Mouse (Mus musculus): ENCODE results near the gene Ccdc43. TPM values are rescaled to one million over a fixed set of nuclear protein-coding genes. Genes with fewer than 3 reads are reported as not detected.
"Not testable (repeated sequence)": the region's sequence is repeated elsewhere in the genome, so short reads cannot be mapped to it uniquely, and the experiment has no call there.

Gene Ccdc43
- polyA plus RNA-seq, 1 experiment = 27.5 TPM

GRCm38 (mm10) chr11:102714578-102714977 lies 17.0 kb upstream of the Ccdc43 start:
- H3K27ac ChIP-seq (replicated peaks; ENCODE audit: low read depth, low read length) = not testable (repeated sequence)

GRCm38 (mm10) chr11:102712411-102712810 lies 14.8 kb upstream of the Ccdc43 start:
- Histone ChIP-seq H3K27ac (replicated peaks; ENCODE audit: low read depth, low read length) (no peak overlapping the region), H3K4me3 (ENCODE audit: insufficient read depth, low read depth, low read length) (no peak overlapping the region), H3K4me1 (ENCODE audit: control insufficient read depth, insufficient read depth, insufficient read length, low read length) (no peaks in the 10 kb centered on the region)

More at GRCm38 (mm10) chr11:102714578-102714977, 17.0 kb upstream of the Ccdc43 start:
- H3K4me1 ChIP-seq (ENCODE audit: control insufficient read depth, insufficient read depth, insufficient read length, low read length); H3K4me3 ChIP-seq (ENCODE audit: insufficient read depth, low read depth, low read length): not testable (repeated sequence)

GRCm38 (mm10) chr11:102702206-102702605 lies 4.6 kb upstream of the Ccdc43 start:
- H3K4me1 ChIP-seq (ENCODE audit: control insufficient read depth, insufficient read depth, insufficient read length, low read length); H3K27ac ChIP-seq (replicated peaks; ENCODE audit: low read depth, low read length); H3K4me3 ChIP-seq (ENCODE audit: insufficient read depth, low read depth, low read length): not testable (repeated sequence)

- Histone ChIP-seq H3K4me1 (ENCODE audit: control insufficient read depth, insufficient read depth, insufficient read length, low read length) (peaks cover 6% of the 10 kb centered on the region), H3K27ac (replicated peaks; ENCODE audit: low read depth, low read length) (0 out of 2 replicates have a peak overlapping the region, but pooled peaks have one; percentile 76), H3K4me3 (ENCODE audit: insufficient read depth, low read depth, low read length) (peak overlapping the region; percentile 98)
Observed at GRCm38 (mm10) chr11:102698018-102698476, 465 bp upstream of the Ccdc43 start.

- Histone ChIP-seq H3K4me3 (ENCODE audit: insufficient read depth, low read depth, low read length) (no peak overlapping the region), H3K27ac (replicated peaks; ENCODE audit: low read depth, low read length) (no peak overlapping the region)
Observed at GRCm38 (mm10) chr11:102695289-102695688, 2.3 kb downstream of the Ccdc43 start.

GRCm38 (mm10) chr11:102690162-102690561 lies 7.4 kb downstream of the Ccdc43 start:
- Histone ChIP-seq H3K27ac (replicated peaks; ENCODE audit: low read depth, low read length) (no peak overlapping the region), H3K4me1 (ENCODE audit: control insufficient read depth, insufficient read depth, insufficient read length, low read length) (no peaks in the 10 kb centered on the region), H3K4me3 (ENCODE audit: insufficient read depth, low read depth, low read length) (no peak overlapping the region)

More at GRCm38 (mm10) chr11:102695289-102695688, 2.3 kb downstream of the Ccdc43 start:
- H3K4me1 ChIP-seq (ENCODE audit: control insufficient read depth, insufficient read depth, insufficient read length, low read length) = peaks cover 6% of the 10 kb centered on the region

GRCm38 (mm10) chr11:102665637-102666435 lies 31.7 kb downstream of the Ccdc43 start:
- no peak overlapping the region for H3K4me3 ChIP-seq (ENCODE audit: insufficient read depth, low read depth, low read length)
- H3K27ac ChIP-seq (replicated peaks; ENCODE audit: low read depth, low read length) = no peak overlapping the region
- H3K4me1 ChIP-seq (ENCODE audit: control insufficient read depth, insufficient read depth, insufficient read length, low read length) = no peaks in the 10 kb centered on the region

GRCm38 (mm10) chr11:102665151-102665550 lies 32.4 kb downstream of the Ccdc43 start:
- Histone ChIP-seq H3K4me1 (ENCODE audit: control insufficient read depth, insufficient read depth, insufficient read length, low read length) (no peaks in the 10 kb centered on the region), H3K4me3 (ENCODE audit: insufficient read depth, low read depth, low read length) (no peak overlapping the region), H3K27ac (replicated peaks; ENCODE audit: low read depth, low read length) (no peak overlapping the region)

- no peaks in the 10 kb centered on the region for H3K4me1 ChIP-seq (ENCODE audit: control insufficient read depth, insufficient read depth, insufficient read length, low read length)
- no peak within 1 kb of the TSS for H3K4me3 ChIP-seq (ENCODE audit: insufficient read depth, low read depth, low read length)
- H3K27ac ChIP-seq (replicated peaks; ENCODE audit: low read depth, low read length) = no peak within 1 kb of the TSS
Observed at GRCm38 (mm10) chr11:102663416-102663815, 34.2 kb downstream of the Ccdc43 start, which contains the start of gene Meioc. TSS of gene Meioc (plus strand) at chr11:102663716.

- H3K4me3 ChIP-seq (ENCODE audit: insufficient read depth, low read depth, low read length) = no peak overlapping the region
- no peak overlapping the region for H3K27ac ChIP-seq (replicated peaks; ENCODE audit: low read depth, low read length)
- no peaks in the 10 kb centered on the region for H3K4me1 ChIP-seq (ENCODE audit: control insufficient read depth, insufficient read depth, insufficient read length, low read length)
Observed at GRCm38 (mm10) chr11:102656931-102657330, 40.7 kb downstream of the Ccdc43 start.

GRCm38 (mm10) chr11:102656326-102656926 lies 41.2 kb downstream of the Ccdc43 start:
- no peaks in the 10 kb centered on the region for H3K4me1 ChIP-seq (ENCODE audit: control insufficient read depth, insufficient read depth, insufficient read length, low read length)
- H3K27ac ChIP-seq (replicated peaks; ENCODE audit: low read depth, low read length) = no peak overlapping the region
- H3K4me3 ChIP-seq (ENCODE audit: insufficient read depth, low read depth, low read length) = no peak overlapping the region

GRCm38 (mm10) chr11:102655888-102656287 lies 41.7 kb downstream of the Ccdc43 start:
- H3K4me1 ChIP-seq (ENCODE audit: control insufficient read depth, insufficient read depth, insufficient read length, low read length) = no peaks in the 10 kb centered on the region
- H3K27ac ChIP-seq (replicated peaks; ENCODE audit: low read depth, low read length) = no peak overlapping the region

GRCm38 (mm10) chr11:102652844-102653243 lies 44.7 kb downstream of the Ccdc43 start:
- no peak overlapping the region for H3K27ac ChIP-seq (replicated peaks; ENCODE audit: low read depth, low read length)
- H3K4me1 ChIP-seq (ENCODE audit: control insufficient read depth, insufficient read depth, insufficient read length, low read length) = no peaks in the 10 kb centered on the region
- no peak overlapping the region for H3K4me3 ChIP-seq (ENCODE audit: insufficient read depth, low read depth, low read length)

More at GRCm38 (mm10) chr11:102655888-102656287, 41.7 kb downstream of the Ccdc43 start:
- no peak overlapping the region for H3K4me3 ChIP-seq (ENCODE audit: insufficient read depth, low read depth, low read length)

GRCm38 (mm10) chr11:102651381-102651780 lies 46.2 kb downstream of the Ccdc43 start:
- Histone ChIP-seq H3K27ac (replicated peaks; ENCODE audit: low read depth, low read length) (no peak overlapping the region), H3K4me1 (ENCODE audit: control insufficient read depth, insufficient read depth, insufficient read length, low read length) (no peaks in the 10 kb centered on the region)

GRCm38 (mm10) chr11:102647885-102648284 lies 49.7 kb downstream of the Ccdc43 start:
- H3K4me1 ChIP-seq (ENCODE audit: control insufficient read depth, insufficient read depth, insufficient read length, low read length) = no peaks in the 10 kb centered on the region
- H3K27ac ChIP-seq (replicated peaks; ENCODE audit: low read depth, low read length) = no peak overlapping the region
- no peak overlapping the region for H3K4me3 ChIP-seq (ENCODE audit: insufficient read depth, low read depth, low read length)

More at GRCm38 (mm10) chr11:102651381-102651780, 46.2 kb downstream of the Ccdc43 start:
- H3K4me3 ChIP-seq (ENCODE audit: insufficient read depth, low read depth, low read length) = no peak overlapping the region

Data from brown adipose tissue, adult 24 weeks (tissue).